Mouse (Mus musculus): ENCODE measurements around the gene Osbpl5. TPM values are rescaled to one million over a fixed set of nuclear protein-coding genes. Genes with fewer than 3 reads are reported as not detected.

Osbpl5 gene
- polyA plus RNA-seq, 1 experiment from 2014 or later, result 15.8 TPM

- Histone ChIP-seq H3K36me3 (ENCODE audit: control insufficient read depth, insufficient read depth, low read length) (no peaks in the 10 kb centered on the region), H3K4me3 (ENCODE audit: low read depth, low read length) (no peak overlapping the region), H3K4me1 (ENCODE audit: control insufficient read depth, insufficient read depth, low read length) (no peaks in the 10 kb centered on the region), H3K27ac (ENCODE audit: low read depth, low read length) (no peak overlapping the region), H3K9ac (ENCODE audit: low read length) (no peak overlapping the region), H3K27me3 (ENCODE audit: control insufficient read depth, insufficient read depth, low read length) (no peaks in the 10 kb centered on the region), H3K4me2 (ENCODE audit: low read depth) (no peak overlapping the region), H3K9me3 (ENCODE audit: control insufficient read depth, low read length) (no peaks in the 10 kb centered on the region)
- WGBS, result 25% methylated on average over 3 of the region's 3 CpGs
- peak; percentile 36 for DNase-seq (ENCODE audit: low spot score)
- ATAC-seq (ENCODE audit: insufficient read depth, low FRiP score, low TSS enrichment), result no peak
Measured at GRCm38 (mm10) chr7:143763794-143764193, 7.0 kb upstream of the Osbpl5 start.

- H3K9ac ChIP-seq (ENCODE audit: low read length), result no peak overlapping the region
- DNase-seq (ENCODE audit: low spot score), result no peak
- H3K27ac ChIP-seq (ENCODE audit: low read depth, low read length), result no peak overlapping the region
- 72% methylated on average over 3 of the region's 3 CpGs for WGBS
- ATAC-seq (ENCODE audit: insufficient read depth, low FRiP score, low TSS enrichment), result no peak
- no peaks in the 10 kb centered on the region for H3K9me3 ChIP-seq (ENCODE audit: control insufficient read depth, low read length)
- no peak overlapping the region for H3K4me3 ChIP-seq (ENCODE audit: low read depth, low read length)
- H3K27me3 ChIP-seq (ENCODE audit: control insufficient read depth, insufficient read depth, low read length), result peaks cover 8% of the 10 kb centered on the region
- H3K4me2 ChIP-seq (ENCODE audit: low read depth), result no peak overlapping the region
- peaks cover 3% of the 10 kb centered on the region; the same call in 1 of the 2 replicates for H3K4me1 ChIP-seq (ENCODE audit: control insufficient read depth, insufficient read depth, low read length)
- H3K36me3 ChIP-seq (ENCODE audit: control insufficient read depth, insufficient read depth, low read length), result no peaks in the 10 kb centered on the region
Measured at GRCm38 (mm10) chr7:143758956-143759355, 2.2 kb upstream of the Osbpl5 start.

GRCm38 (mm10) chr7:143757696-143758095, 911 bp upstream of the Osbpl5 start:
- DNase-seq (ENCODE audit: low spot score), result no peak
- H3K4me2 ChIP-seq (ENCODE audit: low read depth), result no peak overlapping the region
- no peak overlapping the region for H3K4me3 ChIP-seq (ENCODE audit: low read depth, low read length)

GRCm38 (mm10) chr7:143757027-143757390, 224 bp upstream of the Osbpl5 start:
- Histone ChIP-seq H3K27me3 (ENCODE audit: control insufficient read depth, insufficient read depth, low read length) (peaks cover 8% of the 10 kb centered on the region), H3K27ac (ENCODE audit: low read depth, low read length) (no peak overlapping the region), H3K4me2 (ENCODE audit: low read depth) (peak overlapping the region; percentile 58), H3K9me3 (ENCODE audit: control insufficient read depth, low read length) (no peaks in the 10 kb centered on the region), H3K9ac (ENCODE audit: low read length) (peak overlapping the region; percentile 5; the same call in 1 of the 2 replicates), H3K4me3 (ENCODE audit: low read depth, low read length) (peak overlapping the region; percentile 23), H3K36me3 (ENCODE audit: control insufficient read depth, insufficient read depth, low read length) (no peaks in the 10 kb centered on the region), H3K4me1 (ENCODE audit: control insufficient read depth, insufficient read depth, low read length) (peaks cover 3% of the 10 kb centered on the region; the same call in 1 of the 2 replicates)
- DNase-seq (ENCODE audit: low spot score) (peak; percentile 78), ATAC-seq (ENCODE audit: insufficient read depth, low FRiP score, low TSS enrichment) (peak; percentile 87)
- 7% methylated on average over 15 of the region's 15 CpGs for WGBS

More at GRCm38 (mm10) chr7:143757696-143758095, 911 bp upstream of the Osbpl5 start:
- Histone ChIP-seq H3K9me3 (ENCODE audit: control insufficient read depth, low read length) (no peaks in the 10 kb centered on the region), H3K4me1 (ENCODE audit: control insufficient read depth, insufficient read depth, low read length) (peaks cover 3% of the 10 kb centered on the region; the same call in 1 of the 2 replicates), H3K9ac (ENCODE audit: low read length) (no peak overlapping the region), H3K27me3 (ENCODE audit: control insufficient read depth, insufficient read depth, low read length) (peaks cover 8% of the 10 kb centered on the region), H3K27ac (ENCODE audit: low read depth, low read length) (no peak overlapping the region), H3K36me3 (ENCODE audit: control insufficient read depth, insufficient read depth, low read length) (no peaks in the 10 kb centered on the region)
- ATAC-seq (ENCODE audit: insufficient read depth, low FRiP score, low TSS enrichment), result no peak
- WGBS, result 74% methylated on average over 3 of the region's 3 CpGs

GRCm38 (mm10) chr7:143755357-143756124, 1.2 kb downstream of the Osbpl5 start:
- H3K27ac ChIP-seq (ENCODE audit: low read depth, low read length), result no peak overlapping the region
- 75% methylated on average over 9 of the region's 9 CpGs for WGBS
- H3K27me3 ChIP-seq (ENCODE audit: control insufficient read depth, insufficient read depth, low read length), result peaks cover 8% of the 10 kb centered on the region
- H3K4me2 ChIP-seq (ENCODE audit: low read depth), result no peak overlapping the region
- no peak overlapping the region for H3K4me3 ChIP-seq (ENCODE audit: low read depth, low read length)
- no peaks in the 10 kb centered on the region for H3K9me3 ChIP-seq (ENCODE audit: control insufficient read depth, low read length)
- no peaks in the 10 kb centered on the region for H3K36me3 ChIP-seq (ENCODE audit: control insufficient read depth, insufficient read depth, low read length)
- no peak for DNase-seq (ENCODE audit: low spot score)
- no peak for ATAC-seq (ENCODE audit: insufficient read depth, low FRiP score, low TSS enrichment)
- H3K9ac ChIP-seq (ENCODE audit: low read length), result no peak overlapping the region
- peaks cover 3% of the 10 kb centered on the region; the same call in 1 of the 2 replicates for H3K4me1 ChIP-seq (ENCODE audit: control insufficient read depth, insufficient read depth, low read length)

- Histone ChIP-seq H3K9ac (ENCODE audit: low read length) (no peak overlapping the region), H3K4me2 (ENCODE audit: low read depth) (no peak overlapping the region), H3K4me3 (ENCODE audit: low read depth, low read length) (no peak overlapping the region), H3K27me3 (ENCODE audit: control insufficient read depth, insufficient read depth, low read length) (peaks cover 8% of the 10 kb centered on the region), H3K4me1 (ENCODE audit: control insufficient read depth, insufficient read depth, low read length) (peaks cover 3% of the 10 kb centered on the region; the same call in 1 of the 2 replicates), H3K9me3 (ENCODE audit: control insufficient read depth, low read length) (no peaks in the 10 kb centered on the region), H3K36me3 (ENCODE audit: control insufficient read depth, insufficient read depth, low read length) (no peaks in the 10 kb centered on the region), H3K27ac (ENCODE audit: low read depth, low read length) (no peak overlapping the region)
- WGBS, result 47% methylated on average over 5 of the region's 5 CpGs
- peak; percentile 57 for DNase-seq (ENCODE audit: low spot score)
- no peak for ATAC-seq (ENCODE audit: insufficient read depth, low FRiP score, low TSS enrichment)
Measured at GRCm38 (mm10) chr7:143753990-143754715, 2.6 kb downstream of the Osbpl5 start.

GRCm38 (mm10) chr7:143752606-143753005, 4.2 kb downstream of the Osbpl5 start:
- Histone ChIP-seq H3K36me3 (ENCODE audit: control insufficient read depth, insufficient read depth, low read length) (no peaks in the 10 kb centered on the region), H3K4me3 (ENCODE audit: low read depth, low read length) (no peak overlapping the region), H3K4me1 (ENCODE audit: control insufficient read depth, insufficient read depth, low read length) (peaks cover 3% of the 10 kb centered on the region; the same call in 1 of the 2 replicates), H3K27me3 (ENCODE audit: control insufficient read depth, insufficient read depth, low read length) (peaks cover 8% of the 10 kb centered on the region), H3K9me3 (ENCODE audit: control insufficient read depth, low read length) (no peaks in the 10 kb centered on the region), H3K4me2 (ENCODE audit: low read depth) (no peak overlapping the region), H3K27ac (ENCODE audit: low read depth, low read length) (no peak overlapping the region), H3K9ac (ENCODE audit: low read length) (no peak overlapping the region)
- DNase-seq (ENCODE audit: low spot score) (no peak), ATAC-seq (ENCODE audit: insufficient read depth, low FRiP score, low TSS enrichment) (no peak)
- 72% methylated on average over 3 of the region's 3 CpGs for WGBS

GRCm38 (mm10) chr7:143752056-143752455, 4.7 kb downstream of the Osbpl5 start:
- DNase-seq (ENCODE audit: low spot score) (no peak), ATAC-seq (ENCODE audit: insufficient read depth, low FRiP score, low TSS enrichment) (no peak)
- no peak overlapping the region for H3K27ac ChIP-seq (ENCODE audit: low read depth, low read length)
- peaks cover 8% of the 10 kb centered on the region for H3K27me3 ChIP-seq (ENCODE audit: control insufficient read depth, insufficient read depth, low read length)
- H3K9ac ChIP-seq (ENCODE audit: low read length), result no peak overlapping the region
- 76% methylated on average over 4 of the region's 4 CpGs for WGBS
- H3K9me3 ChIP-seq (ENCODE audit: control insufficient read depth, low read length), result no peaks in the 10 kb centered on the region
- peaks cover 1% of the 10 kb centered on the region; the same call in 1 of the 2 replicates for H3K4me1 ChIP-seq (ENCODE audit: control insufficient read depth, insufficient read depth, low read length)
- no peak overlapping the region for H3K4me2 ChIP-seq (ENCODE audit: low read depth)
- no peak overlapping the region for H3K4me3 ChIP-seq (ENCODE audit: low read depth, low read length)
- H3K36me3 ChIP-seq (ENCODE audit: control insufficient read depth, insufficient read depth, low read length), result no peaks in the 10 kb centered on the region

Measured in neural tube, embryonic 11.5 days (tissue).